Mouse (Mus musculus) heart, postnatal 0 days (tissue): ENCODE data around the gene Taf9b. TPM values are rescaled to one million over a fixed set of nuclear protein-coding genes. Genes with fewer than 3 reads are reported as not detected.

ENCODE experiments used
- ATAC-seq: fragments of 200-750 bp; cut with Nextera tagmentation; 2 replicates; pipeline ENCODE4 v1.8.0; 2017; ENCODE audit warnings: low read depth, moderate number of reproducible peaks, moderate library complexity; ENCODE audit not compliant: insufficient read depth
- DNase-seq: peaks from one replicate; pipeline ENCODE4 v3.0.0-alpha.2; 2016; ENCODE audit warnings: low spot score
- H3K27ac ChIP-seq: fragments of 300-500 bp; sonication (generic); 2 replicates; pipeline ENCODE4 v1.5.1; 2014; ENCODE audit warnings: low read depth, mild to moderate bottlenecking
- H3K27me3 ChIP-seq: fragments of 300-500 bp; sonication (generic); 2 replicates; pipeline ENCODE4 v1.6.1; 2014; ENCODE audit warnings: low read length, mixed read lengths; ENCODE audit not compliant: control insufficient read depth, insufficient read depth
- H3K36me3 ChIP-seq: fragments of 300-500 bp; sonication (generic); replicated peaks from 2 replicates; pipeline ENCODE4 v1.6.1; 2014; ENCODE audit warnings: low read length, mixed read lengths; ENCODE audit not compliant: control insufficient read depth, insufficient read depth
- H3K4me1 ChIP-seq: fragments of 300-500 bp; sonication (generic); 2 replicates; pipeline ENCODE4 v1.6.1; 2014; ENCODE audit warnings: antibody characterized with exemption; ENCODE audit not compliant: control insufficient read depth, insufficient read depth
- H3K4me2 ChIP-seq: fragments of 300-500 bp; sonication (generic); 2 replicates; pipeline ENCODE4 v1.6.1; 2014; ENCODE audit warnings: low read depth, mild to moderate bottlenecking, low read length, moderate library complexity
- H3K4me3 ChIP-seq: fragments of 300-500 bp; sonication (generic); 2 replicates; pipeline ENCODE4 v1.5.1; 2014; ENCODE audit warnings: low read depth, low read length
- H3K9ac ChIP-seq: fragments of 300-500 bp; sonication (generic); replicated peaks from 2 replicates; pipeline ENCODE4 v1.6.1; 2014; ENCODE audit warnings: low read depth, low read length, mixed read lengths
- H3K9me3 ChIP-seq: fragments of 300-500 bp; sonication (generic); replicated peaks from 2 replicates; pipeline ENCODE4 v1.6.1; 2016; ENCODE audit warnings: low read length; ENCODE audit not compliant: control insufficient read depth
- CTCF ChIP-seq: IDR thresholded peaks from 2 replicates; pipeline ENCODE4 v1.5.1; 2016; ENCODE audit warnings: antibody characterized with exemption, control low read depth, low read depth
- EP300 ChIP-seq: IDR thresholded peaks from 2 replicates; pipeline ENCODE4 v1.6.1; 2016; ENCODE audit warnings: antibody characterized with exemption, low read depth
- WGBS: fragments of 180-500 bp; shearing (Covaris S2); extraction: QIAGEN DNeasy Blood & Tissue Kit; methylation state at CpG from one replicate; pipeline ENCODE4 v1.1.7; 2014; 5-methylcytosine and 5-hydroxymethylcytosine counted together
- polyA plus RNA-seq: library from polyadenylated mRNA; unstranded; fragments of >200 nt; fragmentation: Nextera tagmentation; extraction: Ambion mirVana; gene quantifications from 2 replicates; pipeline ENCODE4 v1.2.1, GENCODE M21; 2015
- total RNA-seq: library from RNA; depleted of rRNA; stranded (reverse); fragments of >200 nt; gene quantifications from 2 replicates; pipeline ENCODE4 v1.2.3, GENCODE M21; 2014; ENCODE audit warnings: low replicate concordance; rRNA removed

Taf9b gene
- 18.6 and 21.3 TPM in 2 replicates for total RNA-seq
- polyA plus RNA-seq: 19.6 and 22.1 TPM in 2 replicates

DNA sequence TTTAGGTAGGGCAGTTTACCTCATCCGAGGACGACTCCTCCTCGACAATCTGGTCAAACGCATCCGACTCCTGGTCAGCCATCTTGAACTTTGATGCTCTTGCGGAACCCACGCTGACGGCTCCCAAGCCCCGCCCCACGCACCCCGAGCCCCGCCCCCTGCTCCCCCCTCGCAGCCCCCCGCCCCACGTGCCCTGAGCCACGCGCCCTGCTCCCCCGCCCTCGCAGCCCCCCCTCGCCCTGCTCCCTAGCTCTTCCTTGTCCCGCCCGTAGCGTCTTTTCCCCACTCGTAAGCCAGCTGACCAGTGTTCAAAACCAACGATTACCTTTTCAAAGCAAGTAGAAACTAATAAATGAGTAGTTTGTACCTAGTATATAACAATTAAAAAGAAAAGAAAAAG lies at the start of gene Taf9b:
Taf9b (minus strand) TSS at position 101 of the 400 bp plus-strand sequence.
- Histone ChIP-seq H3K27ac (peak within 1 kb of the TSS; percentile 78; the same call in 1 of the 2 replicates), H3K4me2 (peak within 1 kb of the TSS; percentile 65), H3K4me3 (peak within 1 kb of the TSS; percentile 71), H3K9me3 (no peaks in the 10 kb centered on the region), H3K27me3 (no peaks in the 10 kb centered on the region), H3K4me1 (no peaks in the 10 kb centered on the region), H3K9ac (peak within 1 kb of the TSS; percentile 77; the same call in 1 of the 2 replicates), H3K36me3 (no peaks in the 10 kb centered on the region)
- ATAC-seq (no peak), DNase-seq (no peak)
- TF ChIP-seq EP300: no peak
- no peak for TF ChIP-seq CTCF
- 87% methylated on average over 22 of the region's 25 CpGs for WGBS

DNA sequence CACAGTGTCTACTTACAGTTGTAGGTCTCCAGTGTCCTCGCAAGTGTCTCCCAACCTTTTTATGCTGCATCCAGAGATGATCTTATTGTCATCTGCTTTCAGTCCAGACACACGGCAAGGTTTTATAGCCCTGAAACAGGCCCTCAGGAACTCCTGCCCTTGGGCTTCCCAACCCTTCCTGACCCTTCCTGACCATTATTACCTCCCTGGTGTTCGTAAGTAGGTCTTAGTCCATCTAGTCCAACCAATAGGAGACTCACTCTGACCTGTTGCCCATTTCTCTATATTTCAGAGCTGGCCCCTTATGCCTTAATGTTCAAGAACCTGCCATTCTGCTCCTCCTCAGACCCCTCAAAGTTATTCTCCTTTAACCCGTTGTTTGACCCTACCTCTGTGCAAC lies 34.3 kb upstream of the Taf9b start, which contains the start of gene Fnd3c2:
Fnd3c2 (minus strand) TSS at position 101 of the 400 bp plus-strand sequence.
- Histone ChIP-seq H3K4me2 (no peak within 1 kb of the TSS), H3K9me3 (no peaks in the 10 kb centered on the region), H3K27me3 (no peaks in the 10 kb centered on the region), H3K36me3 (no peaks in the 10 kb centered on the region), H3K27ac (no peak within 1 kb of the TSS), H3K4me1 (no peaks in the 10 kb centered on the region), H3K9ac (no peak within 1 kb of the TSS), H3K4me3 (no peak within 1 kb of the TSS)
- TF ChIP-seq EP300 (no peak), CTCF (no peak)
- ATAC-seq: no peak
- WGBS: 67% methylated on average over 4 of the region's 4 CpGs
- DNase-seq: no peak

DNA sequence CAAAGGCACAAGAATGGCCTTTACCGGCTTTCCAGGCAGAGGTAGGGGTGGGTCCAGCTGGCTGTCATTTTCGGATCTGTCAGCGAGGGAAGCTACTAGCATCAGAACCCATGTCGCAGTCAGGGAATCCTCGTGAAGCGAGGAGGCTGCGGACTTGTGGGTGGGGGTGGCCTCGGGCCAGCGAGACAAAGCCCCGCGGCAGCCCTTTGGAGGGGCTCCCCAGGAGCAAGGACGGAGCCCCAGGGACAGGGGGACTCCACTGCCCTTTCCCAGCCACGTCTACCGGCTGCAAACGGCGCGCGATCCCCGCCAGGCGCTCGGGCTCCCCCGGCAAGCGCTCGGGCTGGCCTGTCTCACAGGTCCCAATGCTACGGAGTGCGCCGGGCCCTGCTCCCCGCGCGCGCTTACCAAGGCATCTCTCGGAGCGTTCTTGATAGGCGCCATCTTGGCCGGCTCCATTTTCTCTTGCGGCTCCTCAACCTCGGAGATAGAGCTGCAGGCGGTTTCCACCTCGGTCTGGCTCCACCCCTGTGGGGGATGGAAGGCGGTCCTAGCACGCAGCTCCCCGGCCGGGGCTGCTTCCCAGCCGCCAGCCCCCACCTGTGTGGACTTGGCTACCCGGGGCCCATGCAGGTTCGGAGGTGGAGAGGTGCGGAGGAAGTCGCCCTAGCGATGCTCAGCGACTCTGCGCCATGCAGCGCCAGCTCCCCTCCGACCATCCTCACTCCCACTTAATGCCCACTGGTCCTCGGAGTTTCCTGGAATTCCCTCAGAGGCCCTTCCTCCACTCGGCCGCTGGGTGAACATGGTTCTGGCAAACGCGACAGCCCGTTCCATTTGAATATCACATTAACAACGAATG lies 1.6 kb downstream of the Taf9b start:
- DNase-seq (peak; percentile 47), ATAC-seq (peak; percentile 92)
- H3K4me2 ChIP-seq: peak overlapping the region; percentile 65
- peak overlapping the region; percentile 78 for H3K27ac ChIP-seq
- peak overlapping the region; percentile 77 for H3K9ac ChIP-seq
- no peaks in the 10 kb centered on the region for H3K27me3 ChIP-seq
- H3K4me3 ChIP-seq: peak overlapping the region; percentile 71
- no peaks in the 10 kb centered on the region for H3K36me3 ChIP-seq
- 21% methylated on average over 54 of the region's 60 CpGs for WGBS
- H3K9me3 ChIP-seq: no peaks in the 10 kb centered on the region
- TF ChIP-seq EP300: no peak
- no peak for TF ChIP-seq CTCF
- H3K4me1 ChIP-seq: no peaks in the 10 kb centered on the region

DNA sequence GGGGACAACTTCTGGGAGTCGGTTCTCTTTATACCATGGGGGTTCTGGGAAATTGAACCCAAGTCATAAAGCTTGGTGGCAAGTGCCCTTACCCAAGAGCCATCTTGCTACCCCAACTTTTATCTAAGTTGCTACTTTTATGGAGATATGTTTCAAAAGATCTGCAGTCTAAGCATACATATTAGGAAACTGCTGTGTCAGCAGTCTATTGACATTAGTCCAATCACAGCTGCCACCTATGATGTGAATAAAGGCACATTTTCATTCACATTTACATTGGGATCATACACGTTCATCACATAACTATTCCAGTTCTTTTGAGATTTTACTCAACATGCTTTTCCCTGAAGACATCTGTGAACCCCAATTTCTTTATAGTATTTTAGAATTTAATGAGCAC lies 11.9 kb downstream of the Taf9b start:
- ATAC-seq: no peak
- no peak overlapping the region for H3K4me2 ChIP-seq
- no peaks in the 10 kb centered on the region for H3K36me3 ChIP-seq
- H3K27me3 ChIP-seq: no peaks in the 10 kb centered on the region
- TF ChIP-seq CTCF (no peak), EP300 (no peak)
- H3K4me1 ChIP-seq: no peaks in the 10 kb centered on the region
- no peak overlapping the region for H3K27ac ChIP-seq
- WGBS: 79% methylated on average over 2 of the region's 2 CpGs
- no peaks in the 10 kb centered on the region for H3K9me3 ChIP-seq
- no peak overlapping the region for H3K4me3 ChIP-seq
- H3K9ac ChIP-seq: no peak overlapping the region
- no peak for DNase-seq

DNA sequence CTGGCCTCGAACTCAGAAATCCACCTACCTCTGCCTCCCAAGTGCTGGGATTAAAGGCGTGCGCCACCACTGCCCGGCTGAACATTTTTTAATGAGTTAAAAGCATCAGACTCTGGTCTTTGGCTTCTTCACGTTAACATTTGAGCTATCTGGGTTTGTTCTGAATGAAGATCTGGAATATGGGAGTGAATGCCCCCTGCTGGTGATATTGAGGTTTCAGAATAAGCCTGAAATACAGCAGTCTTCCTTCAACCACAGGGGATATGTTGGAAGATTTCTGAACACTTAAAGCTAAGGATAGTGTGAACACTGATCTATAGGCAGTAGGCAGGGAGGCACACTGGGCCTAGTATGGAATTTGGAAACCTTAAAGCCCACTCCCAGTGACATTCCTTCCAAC lies 22.1 kb downstream of the Taf9b start:
- 77% methylated on average over 5 of the region's 5 CpGs for WGBS
- no peak overlapping the region for H3K27ac ChIP-seq
- no peaks in the 10 kb centered on the region for H3K27me3 ChIP-seq
- peaks cover 49% of the 10 kb centered on the region for H3K36me3 ChIP-seq
- TF ChIP-seq CTCF (peak; percentile 18), EP300 (no peak)
- no peak overlapping the region for H3K4me2 ChIP-seq
- no peak overlapping the region for H3K4me3 ChIP-seq
- no peak overlapping the region for H3K9ac ChIP-seq
- DNase-seq (no peak), ATAC-seq (no peak)
- no peaks in the 10 kb centered on the region for H3K9me3 ChIP-seq
- no peaks in the 10 kb centered on the region for H3K4me1 ChIP-seq
